Mouse (Mus musculus) mesoderm, embryonic 11.5 days (tissue): Measurements from ENCODE around the gene C9.

Experiments
- DNase-seq: peaks from one replicate; pipeline ENCODE4 v3.0.0-alpha.2; 2012; ENCODE audit warnings: low read depth, low spot score

C9 gene

GRCm38 (mm10) chr15:6445135-6445534 lies at the start of gene C9:
TSS of gene C9 (plus strand) at chr15:6445327.
- no peak for DNase-seq

- no peak for DNase-seq
These were observed 46.9 kb upstream of the C9 start for GRCm38 (mm10) chr15:6398211-6398610.

- DNase-seq: no peak
These were observed 46.2 kb upstream of the C9 start for GRCm38 (mm10) chr15:6398881-6399280.

GRCm38 (mm10) chr15:6400115-6400514 lies 45.0 kb upstream of the C9 start:
- DNase-seq: no peak

GRCm38 (mm10) chr15:6402433-6402832 lies 42.7 kb upstream of the C9 start:
- DNase-seq: no peak

- DNase-seq: no peak
These were observed 41.0 kb upstream of the C9 start for GRCm38 (mm10) chr15:6404172-6404571.

GRCm38 (mm10) chr15:6406771-6407170 lies 38.4 kb upstream of the C9 start:
- DNase-seq: no peak

- DNase-seq: no peak
These were observed 36.1 kb upstream of the C9 start for GRCm38 (mm10) chr15:6409031-6409430.

GRCm38 (mm10) chr15:6410161-6410560 lies 35.0 kb upstream of the C9 start:
- DNase-seq: no peak

- no peak for DNase-seq
These were observed 33.8 kb upstream of the C9 start for GRCm38 (mm10) chr15:6411334-6411733.

- no peak for DNase-seq
These were observed 29.8 kb upstream of the C9 start for GRCm38 (mm10) chr15:6415317-6415716.

- no peak for DNase-seq
These were observed 13.3 kb upstream of the C9 start for GRCm38 (mm10) chr15:6431777-6432176.

- no peak for DNase-seq
These were observed 12.7 kb upstream of the C9 start for GRCm38 (mm10) chr15:6432411-6432810.

GRCm38 (mm10) chr15:6435281-6435680 lies 9.8 kb upstream of the C9 start:
- no peak for DNase-seq

- peak; percentile 23 for DNase-seq
These were observed 9.4 kb upstream of the C9 start for GRCm38 (mm10) chr15:6435773-6436172.

GRCm38 (mm10) chr15:6438685-6439084 lies 6.4 kb upstream of the C9 start:
- DNase-seq: no peak

- DNase-seq: no peak
These were observed 675 bp upstream of the C9 start for GRCm38 (mm10) chr15:6444452-6444851.

- no peak for DNase-seq
These were observed 1.1 kb downstream of the C9 start for GRCm38 (mm10) chr15:6446181-6446580.

- peak; percentile 32 for DNase-seq
These were observed 3.8 kb downstream of the C9 start for GRCm38 (mm10) chr15:6448892-6449291.

GRCm38 (mm10) chr15:6454461-6454860 lies 9.3 kb downstream of the C9 start:
- peak; percentile 34 for DNase-seq

- DNase-seq: no peak
These were observed 16.3 kb downstream of the C9 start for GRCm38 (mm10) chr15:6461381-6461780.

GRCm38 (mm10) chr15:6463361-6463923 lies 18.3 kb downstream of the C9 start:
- DNase-seq: no peak

- DNase-seq: no peak
These were observed 21.9 kb downstream of the C9 start for GRCm38 (mm10) chr15:6466995-6467394.

- DNase-seq: no peak
These were observed 23.7 kb downstream of the C9 start for GRCm38 (mm10) chr15:6468845-6469244.
